Mouse (Mus musculus): ENCODE data around the gene Ccnyl1. TPM values are rescaled to one million over a fixed set of nuclear protein-coding genes. Genes with fewer than 3 reads are reported as not detected.

Ccnyl1 gene
- polyA plus RNA-seq, 1 experiment from 2014 or later = 5.4 TPM

- H3K27me3 ChIP-seq (ENCODE audit: insufficient read depth, poor library complexity, severe bottlenecking) = no peaks in the 10 kb centered on the region
- H3K4me1 ChIP-seq = peaks cover 4% of the 10 kb centered on the region; the same call in 1 of the 2 replicates
- H3K4me3 ChIP-seq = no peak overlapping the region
- H3K27ac ChIP-seq = no peak overlapping the region
- H3K9me3 ChIP-seq = no peaks in the 10 kb centered on the region
- WGBS = 88% methylated on average over 14 of the region's 14 CpGs
- peaks cover 8% of the 10 kb centered on the region; the same call in 1 of the 2 replicates for H3K36me3 ChIP-seq
- DNase-seq (ENCODE audit: low spot score) = no peak
Observed at GRCm38 (mm10) chr1:64712006-64712760, 21.9 kb downstream of the Ccnyl1 start.

- peaks cover 6% of the 10 kb centered on the region; the same call in 1 of the 2 replicates for H3K36me3 ChIP-seq
- H3K27ac ChIP-seq = no peak overlapping the region
Observed at GRCm38 (mm10) chr1:64715458-64715857, 25.2 kb downstream of the Ccnyl1 start.

GRCm38 (mm10) chr1:64716589-64717304 lies 26.5 kb downstream of the Ccnyl1 start:
- no peaks in the 10 kb centered on the region for H3K27me3 ChIP-seq (ENCODE audit: insufficient read depth, poor library complexity, severe bottlenecking)
- no peaks in the 10 kb centered on the region for H3K9me3 ChIP-seq
- DNase-seq (ENCODE audit: low spot score) = no peak
- H3K4me3 ChIP-seq = no peak overlapping the region
- H3K4me1 ChIP-seq = peaks cover 4% of the 10 kb centered on the region; the same call in 1 of the 2 replicates
- H3K27ac ChIP-seq = no peak overlapping the region
- peaks cover 11% of the 10 kb centered on the region for H3K36me3 ChIP-seq
- WGBS = 80% methylated on average over 7 of the region's 7 CpGs

More at GRCm38 (mm10) chr1:64715458-64715857, 25.2 kb downstream of the Ccnyl1 start:
- WGBS = 51% methylated on average over 2 of the region's 2 CpGs
- H3K4me3 ChIP-seq = no peak overlapping the region
- H3K27me3 ChIP-seq (ENCODE audit: insufficient read depth, poor library complexity, severe bottlenecking) = no peaks in the 10 kb centered on the region
- DNase-seq (ENCODE audit: low spot score) = peak; percentile 77
- H3K4me1 ChIP-seq = peaks cover 4% of the 10 kb centered on the region; the same call in 1 of the 2 replicates
- no peaks in the 10 kb centered on the region for H3K9me3 ChIP-seq

- H3K36me3 ChIP-seq = peaks cover 16% of the 10 kb centered on the region
- DNase-seq (ENCODE audit: low spot score) = no peak
- H3K27me3 ChIP-seq (ENCODE audit: insufficient read depth, poor library complexity, severe bottlenecking) = no peaks in the 10 kb centered on the region
- peaks cover 4% of the 10 kb centered on the region; the same call in 1 of the 2 replicates for H3K4me1 ChIP-seq
- H3K4me3 ChIP-seq = no peak overlapping the region
- no peak overlapping the region for H3K27ac ChIP-seq
- H3K9me3 ChIP-seq = no peaks in the 10 kb centered on the region
Observed at GRCm38 (mm10) chr1:64717504-64717903, 27.2 kb downstream of the Ccnyl1 start.

- Histone ChIP-seq H3K4me3 (no peak overlapping the region), H3K4me1 (no peaks in the 10 kb centered on the region), H3K27ac (no peak overlapping the region), H3K27me3 (ENCODE audit: insufficient read depth, poor library complexity, severe bottlenecking) (no peaks in the 10 kb centered on the region), H3K36me3 (peaks cover 27% of the 10 kb centered on the region), H3K9me3 (no peaks in the 10 kb centered on the region)
- WGBS = 77% methylated on average over 10 of the region's 10 CpGs
- no peak for DNase-seq (ENCODE audit: low spot score)
Observed at GRCm38 (mm10) chr1:64721034-64721587, 30.9 kb downstream of the Ccnyl1 start.

GRCm38 (mm10) chr1:64730046-64730445 lies 39.8 kb downstream of the Ccnyl1 start:
- H3K9me3 ChIP-seq = no peaks in the 10 kb centered on the region
- peak; percentile 63 for DNase-seq (ENCODE audit: low spot score)
- peaks cover 36% of the 10 kb centered on the region for H3K27me3 ChIP-seq (ENCODE audit: insufficient read depth, poor library complexity, severe bottlenecking)
- peaks cover 3% of the 10 kb centered on the region; the same call in 1 of the 2 replicates for H3K36me3 ChIP-seq
- peaks cover 27% of the 10 kb centered on the region for H3K4me1 ChIP-seq
- 79% methylated on average over 4 of the region's 4 CpGs for WGBS
- no peak overlapping the region for H3K4me3 ChIP-seq
- no peak overlapping the region for H3K27ac ChIP-seq

GRCm38 (mm10) chr1:64731341-64732020 lies 41.2 kb downstream of the Ccnyl1 start:
- peaks cover 44% of the 10 kb centered on the region for H3K27me3 ChIP-seq (ENCODE audit: insufficient read depth, poor library complexity, severe bottlenecking)

GRCm38 (mm10) chr1:64732161-64732560 lies 41.9 kb downstream of the Ccnyl1 start:
- H3K36me3 ChIP-seq = no peaks in the 10 kb centered on the region
- peak overlapping the region; percentile 49; the same call in 1 of the 2 replicates for H3K27ac ChIP-seq
- peak overlapping the region; percentile 18; the same call in 1 of the 2 replicates for H3K4me3 ChIP-seq
- DNase-seq (ENCODE audit: low spot score) = peak; percentile 74
- peaks cover 46% of the 10 kb centered on the region for H3K4me1 ChIP-seq
- WGBS = 19% methylated on average over 10 of the region's 10 CpGs
- peaks cover 44% of the 10 kb centered on the region for H3K27me3 ChIP-seq (ENCODE audit: insufficient read depth, poor library complexity, severe bottlenecking)
- H3K9me3 ChIP-seq = no peaks in the 10 kb centered on the region

More at GRCm38 (mm10) chr1:64731341-64732020, 41.2 kb downstream of the Ccnyl1 start:
- 64% methylated on average over 16 of the region's 16 CpGs for WGBS
- Histone ChIP-seq H3K4me3 (peak overlapping the region; percentile 2; the same call in 1 of the 2 replicates), H3K36me3 (no peaks in the 10 kb centered on the region), H3K9me3 (no peaks in the 10 kb centered on the region), H3K4me1 (peaks cover 42% of the 10 kb centered on the region), H3K27ac (peak overlapping the region; percentile 49; the same call in 1 of the 2 replicates)
- peak; percentile 62 for DNase-seq (ENCODE audit: low spot score)

- H3K4me3 ChIP-seq = peak overlapping the region; percentile 24; the same call in 1 of the 2 replicates
- H3K9me3 ChIP-seq = no peaks in the 10 kb centered on the region
- peaks cover 44% of the 10 kb centered on the region for H3K27me3 ChIP-seq (ENCODE audit: insufficient read depth, poor library complexity, severe bottlenecking)
- peak overlapping the region; percentile 47 for H3K27ac ChIP-seq
- H3K36me3 ChIP-seq = no peaks in the 10 kb centered on the region
- H3K4me1 ChIP-seq = peaks cover 48% of the 10 kb centered on the region
- DNase-seq (ENCODE audit: low spot score) = peak; percentile 75
- WGBS = 43% methylated on average over 7 of the region's 7 CpGs
Observed at GRCm38 (mm10) chr1:64732637-64733200, 42.5 kb downstream of the Ccnyl1 start.

GRCm38 (mm10) chr1:64733453-64734245 lies 43.4 kb downstream of the Ccnyl1 start:
- Histone ChIP-seq H3K27me3 (ENCODE audit: insufficient read depth, poor library complexity, severe bottlenecking) (peaks cover 44% of the 10 kb centered on the region), H3K36me3 (no peaks in the 10 kb centered on the region), H3K27ac (peak overlapping the region; percentile 47), H3K4me1 (peaks cover 54% of the 10 kb centered on the region), H3K9me3 (no peaks in the 10 kb centered on the region), H3K4me3 (peak overlapping the region; percentile 24; the same call in 1 of the 2 replicates)
- peak; percentile 86 for DNase-seq (ENCODE audit: low spot score)
- 26% methylated on average over 11 of the region's 11 CpGs for WGBS
